9 mouse cellular contexts compared by ENCODE assay signal in genomic region chr2:36235917-36236316, GRCm38 (mm10). TPM values are rescaled to one million over a fixed set of nuclear protein-coding genes. Genes with fewer than 3 reads are reported as not detected.
DNase-seq lines count a peak whose midpoint lies in the region; ATAC-seq and TF ChIP-seq lines count a peak whose summit lies in the region.
"Had no signal": no experiment of that assay in that cellular context is flagged by ENCODE, and none has a peak within 500 bp of the region (broad histone marks: within the 10 kb centered on the region; RNA-seq: fewer than 3 reads in every experiment).

No protein-coding gene starts in this region.

- H3K36me3 ChIP-seq in kidney, adult 2 months (ENCODE audit: control insufficient read depth, insufficient read depth, low read length): no peaks in the 10 kb centered on the region
- H3K36me3 ChIP-seq in forebrain, embryonic 13.5 days (ENCODE audit: poor library complexity, severe bottlenecking): no peaks in the 10 kb centered on the region
- H3K36me3 ChIP-seq in forebrain, embryonic 10.5 days (replicated peaks): no peaks in the 10 kb centered on the region

- H3K4me2 ChIP-seq in forebrain, embryonic 13.5 days: no peak overlapping the region

- H3K4me3 ChIP-seq in kidney, adult 2 months (ENCODE audit: insufficient read depth, low read depth, low read length): no peak overlapping the region
- H3K4me3 ChIP-seq in forebrain, embryonic 13.5 days: no peak overlapping the region
- no peak overlapping the region for H3K4me3 ChIP-seq in forebrain, embryonic 10.5 days

- WGBS in kidney, adult 2 months: 14% methylated on average over 4 of the region's 4 CpGs
- 45% methylated on average over 4 of the region's 4 CpGs for WGBS in forebrain, embryonic 13.5 days
- 83% methylated on average over 4 of the region's 4 CpGs for WGBS in forebrain, embryonic 10.5 days

- H3K4me1 ChIP-seq in kidney, adult 2 months (ENCODE audit: control insufficient read depth, insufficient read depth, low read length): no peaks in the 10 kb centered on the region; the same call in 1 of the 2 replicates
- 0 out of 2 replicates have a peak, but pooled peaks cover 4% of the 10 kb centered on the region for H3K4me1 ChIP-seq in forebrain, embryonic 13.5 days
- peaks cover 18% of the 10 kb centered on the region for H3K4me1 ChIP-seq in forebrain, embryonic 10.5 days

- ATAC-seq in erythroblast, adult 5-6 weeks (replicated peaks; ENCODE audit: low FRiP score, poor library complexity, severe bottlenecking): no peak
- ATAC-seq in forebrain, embryonic 13.5 days: no peak

- no peak for TF ChIP-seq POLR2A in kidney, adult 2 months (IDR thresholded peaks at IDR 0.05; ENCODE audit: low read depth, low read length)

- H3K27me3 ChIP-seq in kidney, adult 2 months (replicated peaks; ENCODE audit: control insufficient read depth, insufficient read depth, low read length): no peaks in the 10 kb centered on the region
- peaks cover 7% of the 10 kb centered on the region for H3K27me3 ChIP-seq in forebrain, embryonic 13.5 days
- peaks cover 13% of the 10 kb centered on the region for H3K27me3 ChIP-seq in forebrain, embryonic 10.5 days (ENCODE audit: poor library complexity, severe bottlenecking)

- peak; percentile 14 to 64 for DNase-seq in adrenal gland, adult (ENCODE audit: inconsistent age in 2 of 2, low spot score in 1 of 2)
- DNase-seq in adrenal gland, postnatal 25 days: no peak
- DNase-seq in ovary, postnatal 14 days (ENCODE audit: low spot score): peak; percentile 48
- DNase-seq in ovary, postnatal 10 days (ENCODE audit: low spot score): no peak
- DNase-seq in kidney, adult 2 months: peak; percentile 67
- DNase-seq in forebrain, embryonic 10.5 days (ENCODE audit: extremely low spot score, low spot score): no peak
- DNase-seq: gastrocnemius, postnatal 36 days had no signal

- no peak overlapping the region for H3K27ac ChIP-seq in kidney, adult 2 months (ENCODE audit: insufficient read depth, low read depth, low read length)
- H3K27ac ChIP-seq in forebrain, embryonic 13.5 days: no peak overlapping the region
- no peak overlapping the region for H3K27ac ChIP-seq in forebrain, embryonic 10.5 days

- 0 out of 2 replicates have a peak, but pooled peaks cover 5% of the 10 kb centered on the region for H3K9me3 ChIP-seq in forebrain, embryonic 13.5 days (replicated peaks)
- no peaks in the 10 kb centered on the region for H3K9me3 ChIP-seq in forebrain, embryonic 10.5 days

- TF ChIP-seq CTCF in kidney, adult 2 months (conservative IDR thresholded peaks at IDR 0.05; ENCODE audit: insufficient read depth, insufficient read length, low read depth, low read length): no peak

- no peak overlapping the region for H3K9ac ChIP-seq in forebrain, embryonic 13.5 days

RNA-seq across cellular contexts. Expression of gene Ptgs1, which starts 5.7 kb away (rescaled TPM):
- total RNA-seq in adrenal gland, postnatal 25 days (2021): 8.7 and 12.4 TPM in 2 replicates
- polyA plus RNA-seq in kidney, adult 2 months (2012; rRNA removed): 25.6 and 28.2 TPM in 2 replicates
- 15.0 and 19.6 TPM in 2 replicates for total RNA-seq in erythroblast, adult 5-6 weeks (2015; ENCODE audit: low replicate concordance)
- 12.1 and 13.6 TPM in 2 replicates for total RNA-seq in erythroblast, adult 5-6 weeks (2017; ENCODE audit: low replicate concordance)
- polyA plus RNA-seq in forebrain, embryonic 13.5 days (2015; fragmentation: Nextera tagmentation; extraction: Ambion mirVana): 2.2 and 2.4 TPM in 2 replicates
- polyA plus RNA-seq in forebrain, embryonic 10.5 days (2016; fragmentation: Nextera tagmentation; extraction: Ambion mirVana): 2.2 and 3.6 TPM in 2 replicates

Comparison
In these comparisons a context has a peak if more than half of its experiments do, and no peak if none do; other contexts are left out.
1. DNase-seq: peak in adrenal gland, adult (2 of 2), ovary, postnatal 14 days (single experiment) and kidney, adult 2 months (single experiment); none in adrenal gland, postnatal 25 days (single experiment), ovary, postnatal 10 days (single experiment) and forebrain, embryonic 10.5 days (single experiment).